Mouse (Mus musculus) left cerebral cortex, postnatal 10 days (tissue): ENCODE results near the gene St14. TPM values are rescaled to one million over a fixed set of nuclear protein-coding genes. Genes with fewer than 3 reads are reported as not detected.

Experiments used
- total RNA-seq, 2 experiments: library from RNA; stranded (reverse); gene quantifications; 2 replicates each; pipeline ENCODE4 v1.2.3; 2021

St14 gene
- total RNA-seq, 2 experiments from 2014 or later, result 0.30 to 0.49 TPM

Other genes starting within 250 kb of the St14 start
- gene Adamts15, start 209.4 kb downstream of the St14 start, total RNA-seq, result 10 to 100 TPM in 1 of 2 experiments, 1 to 10 TPM in 1; 9.2 to 11.6 TPM
- gene Adamts8, start 189.3 kb downstream of the St14 start, total RNA-seq, result 10 to 100 TPM; 11.3 to 12.4 TPM
- 10 to 100 TPM; 43.6 to 45.7 TPM for gene Zbtb44, start 101.2 kb downstream of the St14 start, total RNA-seq
- gene Aplp2, start 80.0 kb upstream of the St14 start, total RNA-seq, result 100 to 1,000 TPM; 480 to 510 TPM
- 10 to 100 TPM; 17.3 to 17.6 TPM for gene Prdm10, start 148.7 kb upstream of the St14 start, total RNA-seq